ENCODE assay signal across 13 mouse cellular contexts in the genomic region with DNA sequence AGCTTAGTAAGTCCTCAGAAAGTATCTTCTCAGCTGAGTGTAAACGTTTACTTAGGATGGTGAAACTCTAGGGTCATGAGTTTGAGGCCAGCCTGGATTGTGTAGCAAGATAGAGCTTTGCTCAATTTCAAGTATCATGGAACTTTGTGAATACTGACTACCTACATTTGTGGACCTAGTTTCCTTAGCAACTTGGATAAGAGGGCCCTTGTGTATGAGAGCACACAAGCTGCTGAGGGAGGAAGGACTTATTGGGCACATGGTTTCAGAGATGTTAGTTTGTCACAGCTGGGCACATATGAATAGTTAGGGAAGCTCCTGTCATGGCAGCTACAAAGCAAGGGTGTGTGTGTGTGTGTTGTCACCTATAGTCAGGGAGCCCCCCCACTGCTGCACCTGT.
"Had no signal": no experiment of that assay in that cellular context is flagged by ENCODE, and none has a peak within 500 bp of the region (broad histone marks: within the 10 kb centered on the region; RNA-seq: fewer than 3 reads in every experiment).

No protein-coding gene starts in this region.

- ATAC-seq: intestine, postnatal 0 days had no signal

- H3K4me2 ChIP-seq: liver, embryonic 13.5 days; midbrain, embryonic 11.5 days had no signal

- H3K4me1 ChIP-seq: liver, embryonic 13.5 days had no signal

- H3K9me3 ChIP-seq: liver, embryonic 13.5 days had no signal

- H3K9ac ChIP-seq: liver, embryonic 13.5 days had no signal

- H3K27ac ChIP-seq: kidney, postnatal 0 days; layer of hippocampus, adult 2 months; liver, embryonic 13.5 days had no signal

- H3K4me3 ChIP-seq: layer of hippocampus, adult 2 months; liver, embryonic 13.5 days had no signal

- H3K27me3 ChIP-seq: liver, embryonic 13.5 days had no signal

- DNase-seq: kidney, adult 2 months; kidney, postnatal 25 days; layer of hippocampus, adult 9-11 months; liver, embryonic 13.5 days; midbrain, embryonic 14.5 days; right cerebral cortex, adult 18-20 months; right cerebral cortex, postnatal 14 days; right cerebral cortex, postnatal 4 days; thymus, postnatal 25 days had no signal
